In genomic region chr5:27083762-27084161, GRCm38 (mm10) we compare ENCODE assay signal across 34 mouse cellular contexts.
"Had no signal": no experiment of that assay in that cellular context is flagged by ENCODE, and none has a peak within 500 bp of the region (broad histone marks: within the 10 kb centered on the region; RNA-seq: fewer than 3 reads in every experiment).

No protein-coding gene starts in this region.

- H3K4me3 ChIP-seq: heart, embryonic 12.5 days; heart, embryonic 13.5 days; heart, embryonic 15.5 days; hindbrain, embryonic 10.5 days; hindbrain, embryonic 12.5 days; hindbrain, embryonic 13.5 days; hindbrain, embryonic 15.5 days; intestine, embryonic 15.5 days; kidney, embryonic 15.5 days; layer of hippocampus, adult 2 months; left cerebral cortex, adult 2 months had no signal

- H3K27ac ChIP-seq: heart, embryonic 13.5 days; heart, embryonic 15.5 days; hindbrain, embryonic 10.5 days; hindbrain, embryonic 12.5 days; hindbrain, embryonic 13.5 days; hindbrain, embryonic 14.5 days; hindbrain, embryonic 15.5 days; hindbrain, postnatal 0 days; intestine, embryonic 15.5 days; kidney, embryonic 15.5 days; kidney, postnatal 0 days; layer of hippocampus, adult 2 months; left cerebral cortex, adult 2 months had no signal

- H3K4me1 ChIP-seq: heart, embryonic 12.5 days; heart, embryonic 13.5 days; heart, embryonic 15.5 days; hindbrain, embryonic 10.5 days; intestine, embryonic 15.5 days; kidney, embryonic 15.5 days had no signal

- ATAC-seq: hindbrain, embryonic 16.5 days; hindbrain, postnatal 0 days; inflammation-experienced regulatory T-cells, adult 6 months; intestine, embryonic 15.5 days; intestine, embryonic 16.5 days; intestine, postnatal 0 days had no signal

- H3K4me2 ChIP-seq: heart, embryonic 12.5 days; heart, embryonic 13.5 days; heart, embryonic 15.5 days; hindbrain, embryonic 12.5 days; hindbrain, embryonic 13.5 days; hindbrain, embryonic 14.5 days; hindbrain, embryonic 15.5 days; intestine, embryonic 15.5 days; kidney, embryonic 15.5 days had no signal

- H3K9me3 ChIP-seq: heart, embryonic 12.5 days; heart, embryonic 13.5 days; heart, embryonic 15.5 days; hindbrain, embryonic 10.5 days; hindbrain, embryonic 12.5 days; hindbrain, embryonic 13.5 days; hindbrain, embryonic 15.5 days; intestine, embryonic 15.5 days; kidney, embryonic 15.5 days had no signal

- DNase-seq: heart, postnatal 10 days; heart, postnatal 14 days; heart, postnatal 36 days; heart, postnatal 4 days; kidney, adult 11 months; kidney, adult 18-20 months; kidney, adult 2 months; kidney, adult 8-10 months; kidney, adult 9 months; kidney, postnatal 10 days; kidney, postnatal 14 days; kidney, postnatal 25 days; kidney, postnatal 36 days; kidney, postnatal 4 days; layer of hippocampus, adult 9-11 months; layer of hippocampus, postnatal 36 days had no signal

- H3K36me3 ChIP-seq: heart, embryonic 12.5 days; heart, embryonic 13.5 days; heart, embryonic 15.5 days; hindbrain, embryonic 10.5 days; hindbrain, embryonic 12.5 days; hindbrain, embryonic 13.5 days; hindbrain, embryonic 15.5 days; intestine, embryonic 15.5 days; kidney, embryonic 15.5 days had no signal

- H3K9ac ChIP-seq: heart, embryonic 12.5 days; heart, embryonic 13.5 days; heart, embryonic 15.5 days; hindbrain, embryonic 12.5 days; hindbrain, embryonic 13.5 days; hindbrain, embryonic 14.5 days; hindbrain, embryonic 15.5 days; intestine, embryonic 15.5 days; kidney, embryonic 15.5 days had no signal

- H3K27me3 ChIP-seq: heart, embryonic 12.5 days; heart, embryonic 13.5 days; heart, embryonic 15.5 days; hindbrain, embryonic 12.5 days; hindbrain, embryonic 13.5 days; hindbrain, embryonic 15.5 days; intestine, embryonic 15.5 days; kidney, embryonic 15.5 days had no signal
